Mouse (Mus musculus): ENCODE results near the gene Ap2s1. TPM values are rescaled to one million over a fixed set of nuclear protein-coding genes. Genes with fewer than 3 reads are reported as not detected.

Ap2s1 gene
- polyA plus RNA-seq, 1 experiment: 1,969 TPM

DNA sequence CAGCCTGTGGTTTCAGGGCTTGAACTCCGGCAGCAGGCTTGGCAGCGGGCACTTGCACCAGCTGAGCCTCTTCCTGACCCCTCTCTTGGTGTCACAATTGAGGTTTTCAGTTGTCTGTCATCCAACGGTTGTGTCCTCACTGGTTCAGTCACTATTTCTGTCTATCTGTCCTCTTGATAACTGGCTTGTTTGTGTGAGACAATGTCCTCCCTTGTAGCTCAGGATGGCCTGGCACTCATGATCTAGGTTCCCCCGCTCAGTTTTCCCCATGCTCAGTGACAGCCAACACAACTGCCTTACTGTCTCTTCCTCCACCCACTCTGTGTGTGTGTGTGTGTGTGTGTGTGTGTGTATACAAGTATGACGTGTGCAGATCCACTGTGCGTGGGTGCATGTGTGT, 9.4 kb downstream of the Ap2s1 start:
- no peaks in the 10 kb centered on the region for H3K27me3 ChIP-seq (replicated peaks)
- H3K4me1 ChIP-seq: peaks cover 53% of the 10 kb centered on the region
- H3K9me3 ChIP-seq: no peaks in the 10 kb centered on the region
- no peak overlapping the region for H3K4me3 ChIP-seq (replicated peaks)
- TF ChIP-seq FLI1 (IDR thresholded peaks at IDR 0.05; ENCODE audit: low read length) (no peak), GATA1 (IDR thresholded peaks at IDR 0.05; ENCODE audit: borderline replicate concordance, low read length) (no peak)
- H3K36me3 ChIP-seq (replicated peaks; ENCODE audit: low read length): peaks cover 82% of the 10 kb centered on the region

DNA sequence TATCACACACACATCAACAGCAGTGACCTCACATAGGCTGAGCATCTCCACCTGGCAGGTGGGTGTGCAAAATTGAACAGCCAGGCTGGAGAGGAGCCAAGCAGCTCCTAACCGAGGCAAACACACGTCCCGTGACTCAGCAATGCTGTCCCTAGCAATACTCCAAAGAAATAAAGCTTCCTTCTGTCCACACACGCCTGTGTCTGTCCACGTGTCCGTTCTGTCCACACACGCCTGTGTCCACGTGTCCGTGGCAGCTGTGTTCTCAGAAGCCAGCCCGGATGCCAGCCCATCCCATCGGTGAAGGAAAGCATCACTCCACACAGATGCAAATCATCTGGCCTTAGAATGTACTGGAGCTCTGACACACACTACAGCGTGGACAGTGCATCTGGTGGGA, 13.8 kb downstream of the Ap2s1 start:
- Histone ChIP-seq H3K36me3 (replicated peaks; ENCODE audit: low read length) (peaks cover 39% of the 10 kb centered on the region), H3K27me3 (replicated peaks) (peaks cover 10% of the 10 kb centered on the region), H3K4me1 (peaks cover 22% of the 10 kb centered on the region), H3K4me3 (replicated peaks) (no peak overlapping the region), H3K9me3 (no peaks in the 10 kb centered on the region)
- no peak for TF ChIP-seq GATA1 (IDR thresholded peaks at IDR 0.05; ENCODE audit: borderline replicate concordance, low read length)
- TF ChIP-seq FLI1 (IDR thresholded peaks at IDR 0.05; ENCODE audit: low read length): no peak

- peaks cover 7% of the 10 kb centered on the region for H3K36me3 ChIP-seq (replicated peaks; ENCODE audit: low read length)
- no peak for TF ChIP-seq FLI1 (IDR thresholded peaks at IDR 0.05; ENCODE audit: low read length)
Measured at GRCm38 (mm10) chr7:16755362-16756017, 17.3 kb downstream of the Ap2s1 start.

DNA sequence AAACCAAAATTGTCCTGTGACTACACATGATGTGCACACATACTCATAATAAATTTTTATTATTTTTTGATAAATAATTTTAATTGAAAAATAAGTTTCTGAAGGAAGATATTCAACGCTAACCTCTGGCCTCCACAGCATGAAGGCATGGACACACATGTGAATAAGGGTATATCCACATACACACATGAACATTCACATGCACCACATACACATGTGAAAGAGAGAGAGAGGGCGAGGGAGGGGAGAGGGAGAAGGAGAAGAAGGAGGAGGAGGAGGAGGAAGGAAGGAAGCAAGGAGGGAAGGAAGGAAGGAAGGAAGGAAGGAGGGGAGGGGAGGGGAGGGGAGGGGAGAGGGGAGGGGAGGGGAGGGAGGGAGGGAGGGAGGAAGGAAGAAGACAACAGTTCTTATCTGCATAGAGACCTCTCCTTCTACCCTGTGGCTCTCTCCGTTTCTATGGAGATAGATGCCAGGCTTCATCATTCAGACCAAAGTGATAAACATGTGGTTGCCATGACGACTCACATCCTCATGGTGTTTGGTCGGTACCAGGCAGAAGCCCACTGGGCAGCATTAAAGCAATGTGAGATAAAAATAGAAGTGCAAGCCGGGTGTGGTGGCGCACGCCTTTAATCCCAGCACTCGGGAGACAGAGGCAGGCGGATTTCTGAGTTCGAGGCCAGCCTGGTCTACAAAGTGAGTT, 20.8 kb downstream of the Ap2s1 start:
- TF ChIP-seq FLI1 (IDR thresholded peaks at IDR 0.05; ENCODE audit: low read length): no peak
- no peak for TF ChIP-seq GATA1 (IDR thresholded peaks at IDR 0.05; ENCODE audit: borderline replicate concordance, low read length)
- Histone ChIP-seq H3K4me3 (replicated peaks) (no peak overlapping the region), H3K9me3 (peaks cover 7% of the 10 kb centered on the region), H3K4me1 (peaks cover 22% of the 10 kb centered on the region), H3K36me3 (replicated peaks; ENCODE audit: low read length) (no peaks in the 10 kb centered on the region), H3K27me3 (replicated peaks) (peaks cover 34% of the 10 kb centered on the region)

More at GRCm38 (mm10) chr7:16755362-16756017, 17.3 kb downstream of the Ap2s1 start:
- H3K27me3 ChIP-seq (replicated peaks): peaks cover 21% of the 10 kb centered on the region
- no peaks in the 10 kb centered on the region for H3K9me3 ChIP-seq
- H3K4me1 ChIP-seq: peaks cover 22% of the 10 kb centered on the region
- H3K4me3 ChIP-seq (replicated peaks): no peak overlapping the region

- Histone ChIP-seq H3K4me1 (peaks cover 22% of the 10 kb centered on the region), H3K27me3 (replicated peaks) (peaks cover 33% of the 10 kb centered on the region), H3K36me3 (replicated peaks; ENCODE audit: low read length) (no peaks in the 10 kb centered on the region), H3K4me3 (replicated peaks) (no peak overlapping the region), H3K9me3 (peaks cover 7% of the 10 kb centered on the region)
- TF ChIP-seq GATA1 (IDR thresholded peaks at IDR 0.05; ENCODE audit: borderline replicate concordance, low read length) (no peak), FLI1 (IDR thresholded peaks at IDR 0.05; ENCODE audit: low read length) (no peak)
Measured at GRCm38 (mm10) chr7:16760292-16760691, 22.1 kb downstream of the Ap2s1 start.

- Histone ChIP-seq H3K9me3 (peaks cover 7% of the 10 kb centered on the region), H3K36me3 (replicated peaks; ENCODE audit: low read length) (no peaks in the 10 kb centered on the region), H3K4me1 (peaks cover 15% of the 10 kb centered on the region), H3K27me3 (replicated peaks) (peaks cover 26% of the 10 kb centered on the region), H3K4me3 (replicated peaks) (no peak overlapping the region)
- TF ChIP-seq GATA1 (IDR thresholded peaks at IDR 0.05; ENCODE audit: borderline replicate concordance, low read length) (no peak), FLI1 (IDR thresholded peaks at IDR 0.05; ENCODE audit: low read length) (no peak)
Measured at GRCm38 (mm10) chr7:16761005-16761481, 22.8 kb downstream of the Ap2s1 start.

GRCm38 (mm10) chr7:16761630-16762029, 23.4 kb downstream of the Ap2s1 start:
- TF ChIP-seq GATA1 (IDR thresholded peaks at IDR 0.05; ENCODE audit: borderline replicate concordance, low read length): no peak
- no peak for TF ChIP-seq FLI1 (IDR thresholded peaks at IDR 0.05; ENCODE audit: low read length)
- H3K9me3 ChIP-seq: peaks cover 7% of the 10 kb centered on the region
- no peak overlapping the region for H3K4me3 ChIP-seq (replicated peaks)
- H3K4me1 ChIP-seq: peaks cover 20% of the 10 kb centered on the region
- peaks cover 26% of the 10 kb centered on the region for H3K27me3 ChIP-seq (replicated peaks)
- H3K36me3 ChIP-seq (replicated peaks; ENCODE audit: low read length): no peaks in the 10 kb centered on the region

DNA sequence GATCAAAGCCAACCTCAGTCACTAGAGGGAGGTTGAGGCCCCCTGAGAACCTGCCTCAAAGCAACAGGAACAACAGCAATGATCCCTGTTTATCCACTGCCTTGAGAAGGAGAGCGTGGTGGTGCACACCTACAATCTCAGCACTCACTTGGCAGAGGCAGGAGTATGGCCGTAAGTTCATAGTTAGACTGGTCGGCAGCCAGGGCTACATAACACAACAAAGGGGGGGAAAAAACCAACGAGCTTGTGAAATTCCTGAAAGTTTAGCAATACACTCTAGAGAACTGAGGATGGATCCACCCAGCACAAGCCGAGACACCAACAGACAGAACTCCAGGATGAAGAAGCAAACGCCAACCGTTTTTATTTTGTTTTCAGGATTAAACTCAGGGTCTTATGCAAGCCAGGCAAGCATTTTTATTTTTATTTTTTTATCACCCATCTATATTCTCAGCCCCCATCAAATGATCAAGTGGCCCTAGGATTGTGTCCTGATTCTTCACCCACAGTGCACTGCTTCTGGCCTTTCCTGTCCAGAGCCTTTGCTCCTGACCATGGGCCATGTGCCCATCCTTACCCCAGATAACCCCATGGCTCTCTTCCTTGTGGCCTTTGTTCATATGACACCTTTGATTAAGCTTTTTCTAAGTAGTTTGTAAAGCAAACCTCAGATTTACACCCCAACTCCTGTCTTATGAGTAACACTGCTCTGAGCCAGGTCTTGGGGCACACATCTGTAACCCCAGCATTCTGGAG, 25.4 kb downstream of the Ap2s1 start:
- Histone ChIP-seq H3K4me1 (peaks cover 19% of the 10 kb centered on the region), H3K4me3 (replicated peaks) (no peak overlapping the region), H3K36me3 (replicated peaks; ENCODE audit: low read length) (no peaks in the 10 kb centered on the region), H3K27me3 (replicated peaks) (peaks cover 27% of the 10 kb centered on the region), H3K9me3 (peaks cover 7% of the 10 kb centered on the region)
- TF ChIP-seq FLI1 (IDR thresholded peaks at IDR 0.05; ENCODE audit: low read length) (no peak), GATA1 (IDR thresholded peaks at IDR 0.05; ENCODE audit: borderline replicate concordance, low read length) (no peak)

- H3K36me3 ChIP-seq (replicated peaks; ENCODE audit: low read length): no peaks in the 10 kb centered on the region
- no peak overlapping the region for H3K4me3 ChIP-seq (replicated peaks)
- H3K27me3 ChIP-seq (replicated peaks): peaks cover 20% of the 10 kb centered on the region
- H3K4me1 ChIP-seq: peaks cover 9% of the 10 kb centered on the region
- TF ChIP-seq GATA1 (IDR thresholded peaks at IDR 0.05; ENCODE audit: borderline replicate concordance, low read length): no peak
- no peak for TF ChIP-seq FLI1 (IDR thresholded peaks at IDR 0.05; ENCODE audit: low read length)
- H3K9me3 ChIP-seq: peaks cover 20% of the 10 kb centered on the region
Measured at GRCm38 (mm10) chr7:16766443-16766842, 28.2 kb downstream of the Ap2s1 start.
